Mouse (Mus musculus) thymus, postnatal 36 days (tissue): ENCODE results near the gene Tbata.

Experiments used
- DNase-seq, 2 experiments: peaks; one replicate each; pipeline ENCODE4 v3.0.0; 2022; ENCODE audit warnings: mixed read lengths in 2 of 2

The Tbata gene

GRCm38 (mm10) chr10:61167333-61168096 lies 4.2 kb upstream of the Tbata start:
- no peak for DNase-seq

GRCm38 (mm10) chr10:61168393-61168792 lies 3.4 kb upstream of the Tbata start:
- no peak for DNase-seq

GRCm38 (mm10) chr10:61172496-61172895 lies 742 bp downstream of the Tbata start:
- DNase-seq: no peak

GRCm38 (mm10) chr10:61174711-61175441 lies 3.1 kb downstream of the Tbata start:
- no peak for DNase-seq

- peak; percentile 12 to 27 for DNase-seq
These were observed 3.9 kb downstream of the Tbata start for GRCm38 (mm10) chr10:61175442-61176204.

GRCm38 (mm10) chr10:61176221-61176790 lies 4.6 kb downstream of the Tbata start:
- no peak for DNase-seq

- no peak for DNase-seq
These were observed 6.0 kb downstream of the Tbata start for GRCm38 (mm10) chr10:61177751-61178150.

GRCm38 (mm10) chr10:61178687-61179086 lies 6.9 kb downstream of the Tbata start:
- DNase-seq: no peak

- no peak for DNase-seq
These were observed 8.2 kb downstream of the Tbata start for GRCm38 (mm10) chr10:61179927-61180326.

GRCm38 (mm10) chr10:61187001-61187400 lies 15.2 kb downstream of the Tbata start:
- no peak for DNase-seq

GRCm38 (mm10) chr10:61188010-61188409 lies 16.3 kb downstream of the Tbata start:
- no peak for DNase-seq

GRCm38 (mm10) chr10:61194611-61195010 lies 22.9 kb downstream of the Tbata start:
- no peak for DNase-seq

- no peak for DNase-seq
These were observed 23.5 kb downstream of the Tbata start for GRCm38 (mm10) chr10:61195216-61195615.

GRCm38 (mm10) chr10:61195718-61196291 lies 24.1 kb downstream of the Tbata start:
- no peak for DNase-seq

GRCm38 (mm10) chr10:61199566-61200213 lies 27.9 kb downstream of the Tbata start:
- peak; percentile 60 to 62 for DNase-seq

GRCm38 (mm10) chr10:61200232-61200820 lies 28.6 kb downstream of the Tbata start:
- no peak for DNase-seq

- DNase-seq: no peak
These were observed 29.2 kb downstream of the Tbata start for GRCm38 (mm10) chr10:61200998-61201397.

- no peak for DNase-seq
These were observed 30.0 kb downstream of the Tbata start for GRCm38 (mm10) chr10:61201596-61202318.

GRCm38 (mm10) chr10:61203930-61204329 lies 32.2 kb downstream of the Tbata start:
- no peak for DNase-seq

- DNase-seq: no peak
These were observed 36.4 kb downstream of the Tbata start for GRCm38 (mm10) chr10:61208114-61208684.

- no peak for DNase-seq
These were observed 39.4 kb downstream of the Tbata start for GRCm38 (mm10) chr10:61211105-61211504.
